Mouse (Mus musculus): ENCODE measurements around the gene Sox30. TPM values are rescaled to one million over a fixed set of nuclear protein-coding genes. Genes with fewer than 3 reads are reported as not detected.
"Not testable (repeated sequence)": the region's sequence is repeated elsewhere in the genome, so short reads cannot be mapped to it uniquely, and the experiment has no call there.

Sox30 gene
- polyA plus RNA-seq, 1 experiment from 2014 or later = 0.05 TPM

GRCm38 (mm10) chr11:46052105-46052659 lies 72.1 kb downstream of the Sox30 start, which contains the start of gene Gm12166:
Gene Gm12166, minus strand, starts transcription at chr11:46052321.
- not testable (repeated sequence) for H3K9me3 ChIP-seq (replicated peaks); H3K27ac ChIP-seq (replicated peaks); H3K36me3 ChIP-seq
- Histone ChIP-seq H3K4me3 (peak within 1 kb of the TSS; percentile 23; the same call in 1 of the 2 replicates), H3K27me3 (ENCODE audit: low read depth, poor library complexity, severe bottlenecking) (peaks cover 19% of the 10 kb centered on the region), H3K4me1 (peaks cover 27% of the 10 kb centered on the region)
- 35% methylated on average over 19 of the region's 19 CpGs for WGBS
- DNase-seq (ENCODE audit: low spot score) = peak; percentile 49

- H3K4me3 ChIP-seq; H3K36me3 ChIP-seq; DNase-seq (ENCODE audit: low spot score); H3K27ac ChIP-seq (replicated peaks); H3K9me3 ChIP-seq (replicated peaks): not testable (repeated sequence)
- WGBS = 94% methylated on average over 3 of the region's 3 CpGs
- H3K27me3 ChIP-seq (ENCODE audit: low read depth, poor library complexity, severe bottlenecking) = peaks cover 30% of the 10 kb centered on the region
- H3K4me1 ChIP-seq = peaks cover 34% of the 10 kb centered on the region
Measured at GRCm38 (mm10) chr11:46053457-46053856, 73.3 kb downstream of the Sox30 start.

GRCm38 (mm10) chr11:46054311-46054710 lies 74.2 kb downstream of the Sox30 start:
- DNase-seq (ENCODE audit: low spot score) = no peak
- H3K4me1 ChIP-seq = peaks cover 34% of the 10 kb centered on the region
- no peaks in the 10 kb centered on the region for H3K36me3 ChIP-seq
- no peak overlapping the region for H3K4me3 ChIP-seq
- H3K9me3 ChIP-seq (replicated peaks) = no peaks in the 10 kb centered on the region
- 48% methylated on average over 5 of the region's 5 CpGs for WGBS
- peaks cover 30% of the 10 kb centered on the region for H3K27me3 ChIP-seq (ENCODE audit: low read depth, poor library complexity, severe bottlenecking)
- no peak overlapping the region for H3K27ac ChIP-seq (replicated peaks)

GRCm38 (mm10) chr11:46054911-46055895 lies 75.1 kb downstream of the Sox30 start:
- Histone ChIP-seq H3K36me3 (no peaks in the 10 kb centered on the region), H3K27ac (replicated peaks) (peak overlapping the region; percentile 87), H3K27me3 (ENCODE audit: low read depth, poor library complexity, severe bottlenecking) (peaks cover 30% of the 10 kb centered on the region), H3K9me3 (replicated peaks) (no peaks in the 10 kb centered on the region), H3K4me1 (peaks cover 34% of the 10 kb centered on the region), H3K4me3 (peak overlapping the region; percentile 72)
- DNase-seq (ENCODE audit: low spot score) = no peak
- 28% methylated on average over 13 of the region's 13 CpGs for WGBS

- peak within 1 kb of the TSS; percentile 72 for H3K4me3 ChIP-seq
- H3K4me1 ChIP-seq = peaks cover 34% of the 10 kb centered on the region
- peak; percentile 85 for DNase-seq (ENCODE audit: low spot score)
- H3K36me3 ChIP-seq = no peaks in the 10 kb centered on the region
- H3K9me3 ChIP-seq (replicated peaks) = no peaks in the 10 kb centered on the region
- H3K27me3 ChIP-seq (ENCODE audit: low read depth, poor library complexity, severe bottlenecking) = peaks cover 30% of the 10 kb centered on the region
- H3K27ac ChIP-seq (replicated peaks) = peak within 1 kb of the TSS; percentile 87
- WGBS = under 1% methylated on average over 51 of the region's 51 CpGs
Measured at GRCm38 (mm10) chr11:46055896-46056769, 76.0 kb downstream of the Sox30 start, which contains the start of gene Adam19. Gene Adam19, plus strand, starts transcription at chr11:46055992.

GRCm38 (mm10) chr11:46056770-46057411 lies 76.8 kb downstream of the Sox30 start:
- Histone ChIP-seq H3K36me3 (no peaks in the 10 kb centered on the region), H3K9me3 (replicated peaks) (no peaks in the 10 kb centered on the region), H3K27me3 (ENCODE audit: low read depth, poor library complexity, severe bottlenecking) (peaks cover 30% of the 10 kb centered on the region), H3K4me3 (peak overlapping the region; percentile 72), H3K4me1 (peaks cover 34% of the 10 kb centered on the region), H3K27ac (replicated peaks) (peak overlapping the region; percentile 87)
- WGBS = 3% methylated on average over 25 of the region's 25 CpGs
- DNase-seq (ENCODE audit: low spot score) = peak; percentile 36

GRCm38 (mm10) chr11:46058011-46058410 lies 77.9 kb downstream of the Sox30 start:
- WGBS = 59% methylated on average over 9 of the region's 9 CpGs
- no peak for DNase-seq (ENCODE audit: low spot score)
- H3K4me1 ChIP-seq = peaks cover 40% of the 10 kb centered on the region
- H3K36me3 ChIP-seq = no peaks in the 10 kb centered on the region
- H3K27me3 ChIP-seq (ENCODE audit: low read depth, poor library complexity, severe bottlenecking) = peaks cover 30% of the 10 kb centered on the region
- no peaks in the 10 kb centered on the region for H3K9me3 ChIP-seq (replicated peaks)
- H3K27ac ChIP-seq (replicated peaks) = no peak overlapping the region
- H3K4me3 ChIP-seq = no peak overlapping the region

- H3K27me3 ChIP-seq (ENCODE audit: low read depth, poor library complexity, severe bottlenecking) = peaks cover 30% of the 10 kb centered on the region
- 88% methylated on average over 4 of the region's 4 CpGs for WGBS
- H3K4me3 ChIP-seq = no peak overlapping the region
- no peak for DNase-seq (ENCODE audit: low spot score)
- no peak overlapping the region for H3K27ac ChIP-seq (replicated peaks)
- H3K4me1 ChIP-seq = peaks cover 44% of the 10 kb centered on the region
- no peaks in the 10 kb centered on the region for H3K36me3 ChIP-seq
- no peaks in the 10 kb centered on the region for H3K9me3 ChIP-seq (replicated peaks)
Measured at GRCm38 (mm10) chr11:46058916-46059315, 78.8 kb downstream of the Sox30 start.

GRCm38 (mm10) chr11:46059887-46060650 lies 80.0 kb downstream of the Sox30 start:
- Histone ChIP-seq H3K4me1 (peaks cover 44% of the 10 kb centered on the region), H3K27me3 (ENCODE audit: low read depth, poor library complexity, severe bottlenecking) (peaks cover 22% of the 10 kb centered on the region), H3K9me3 (replicated peaks) (no peaks in the 10 kb centered on the region), H3K27ac (replicated peaks) (no peak overlapping the region), H3K36me3 (no peaks in the 10 kb centered on the region), H3K4me3 (no peak overlapping the region)
- no peak for DNase-seq (ENCODE audit: low spot score)
- 74% methylated on average over 8 of the region's 8 CpGs for WGBS

GRCm38 (mm10) chr11:46060651-46061020 lies 80.5 kb downstream of the Sox30 start:
- Histone ChIP-seq H3K27ac (replicated peaks) (no peak overlapping the region), H3K9me3 (replicated peaks) (no peaks in the 10 kb centered on the region), H3K4me3 (no peak overlapping the region), H3K27me3 (ENCODE audit: low read depth, poor library complexity, severe bottlenecking) (peaks cover 19% of the 10 kb centered on the region), H3K4me1 (peaks cover 44% of the 10 kb centered on the region), H3K36me3 (no peaks in the 10 kb centered on the region)
- 71% methylated on average over 5 of the region's 5 CpGs for WGBS
- no peak for DNase-seq (ENCODE audit: low spot score)

- 82% methylated on average over 6 of the region's 6 CpGs for WGBS
- DNase-seq (ENCODE audit: low spot score) = no peak
Measured at GRCm38 (mm10) chr11:46061776-46062445, 81.8 kb downstream of the Sox30 start.

More at GRCm38 (mm10) chr11:46061776-46062445, 81.8 kb downstream of the Sox30 start:
- Histone ChIP-seq H3K36me3 (0 out of 2 replicates have a peak, but pooled peaks cover 2% of the 10 kb centered on the region), H3K27ac (replicated peaks) (no peak overlapping the region), H3K4me3 (no peak overlapping the region), H3K27me3 (ENCODE audit: low read depth, poor library complexity, severe bottlenecking) (peaks cover 13% of the 10 kb centered on the region), H3K9me3 (replicated peaks) (no peaks in the 10 kb centered on the region), H3K4me1 (peaks cover 39% of the 10 kb centered on the region)

Measured in midbrain, embryonic 10.5 days (tissue).